Mouse (Mus musculus): ENCODE data around the gene Foxl1.

The Foxl1 gene

GRCm38 (mm10) chr8:121164017-121164469 lies 36.3 kb downstream of the Foxl1 start:
- DNase-seq (ENCODE audit: extremely low read depth, low read depth, low spot score) = no peak

DNA sequence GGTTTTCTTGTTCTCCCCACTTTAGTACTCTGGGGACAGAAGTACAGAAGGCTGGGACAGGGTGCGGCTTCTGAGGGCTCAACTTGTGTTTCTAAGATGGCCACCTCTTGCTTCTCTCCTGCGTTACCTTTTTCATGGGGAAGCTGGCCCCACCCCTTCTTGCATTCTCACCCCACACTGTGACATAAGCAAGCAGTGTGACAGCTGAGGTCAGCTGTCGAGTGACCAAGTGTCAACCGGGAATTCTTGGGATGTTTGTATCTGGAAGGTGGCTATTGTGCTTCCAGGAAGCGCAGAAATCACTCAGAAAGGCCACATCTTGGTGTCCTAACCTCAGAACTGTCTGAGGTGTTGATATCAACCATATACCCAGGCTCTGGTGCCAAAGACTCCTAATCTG lies 40.3 kb downstream of the Foxl1 start:
- no peak for DNase-seq (ENCODE audit: extremely low read depth, low read depth, low spot score)

GRCm38 (mm10) chr8:121170116-121170515 lies 42.4 kb downstream of the Foxl1 start:
- DNase-seq (ENCODE audit: extremely low read depth, low read depth, low spot score) = no peak

- DNase-seq (ENCODE audit: extremely low read depth, low read depth, low spot score) = no peak
Measured at GRCm38 (mm10) chr8:121170626-121171552, 43.1 kb downstream of the Foxl1 start.

DNA sequence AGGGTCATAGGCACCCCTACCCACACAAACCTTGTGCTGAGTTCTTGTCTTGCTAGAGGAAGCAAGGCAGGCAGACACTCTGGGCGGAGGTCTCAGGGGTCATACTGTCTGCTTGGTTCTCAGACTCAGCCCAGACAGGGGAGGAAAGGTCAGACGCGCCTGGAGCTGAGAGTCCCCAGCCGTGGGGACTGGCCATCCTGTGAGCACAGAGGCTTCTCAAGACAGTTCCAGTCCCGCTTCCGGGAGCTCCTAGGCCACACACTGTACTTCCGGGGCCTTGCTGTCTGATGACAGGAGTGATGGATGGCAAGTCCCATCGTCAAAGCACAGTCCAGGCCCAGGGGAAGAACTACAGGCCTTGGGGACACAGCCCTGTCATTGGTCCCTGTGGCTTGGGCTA lies 44.8 kb downstream of the Foxl1 start:
- no peak for DNase-seq (ENCODE audit: extremely low read depth, low read depth, low spot score)

DNA sequence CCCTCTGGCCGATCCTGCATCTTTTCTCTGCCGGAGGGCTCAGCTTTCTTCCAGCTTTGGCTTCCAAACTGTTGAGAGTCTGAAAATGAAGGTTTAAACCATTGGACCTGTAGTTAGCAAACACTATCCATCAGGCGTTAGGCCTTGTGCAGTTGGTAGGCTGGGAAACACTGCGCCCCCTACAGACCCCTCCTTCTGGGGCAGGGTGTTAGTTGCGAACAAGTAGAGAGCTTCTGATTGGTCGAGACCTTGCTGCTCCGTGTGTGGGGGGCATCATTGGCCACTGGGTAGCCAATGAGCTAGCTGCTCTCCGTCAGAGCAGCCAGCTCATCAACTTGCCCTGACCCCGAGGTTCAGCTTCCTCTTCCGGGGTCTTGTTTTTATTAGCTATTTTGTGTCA lies 46.4 kb downstream of the Foxl1 start:
- DNase-seq (ENCODE audit: extremely low read depth, low read depth, low spot score) = no peak

DNA sequence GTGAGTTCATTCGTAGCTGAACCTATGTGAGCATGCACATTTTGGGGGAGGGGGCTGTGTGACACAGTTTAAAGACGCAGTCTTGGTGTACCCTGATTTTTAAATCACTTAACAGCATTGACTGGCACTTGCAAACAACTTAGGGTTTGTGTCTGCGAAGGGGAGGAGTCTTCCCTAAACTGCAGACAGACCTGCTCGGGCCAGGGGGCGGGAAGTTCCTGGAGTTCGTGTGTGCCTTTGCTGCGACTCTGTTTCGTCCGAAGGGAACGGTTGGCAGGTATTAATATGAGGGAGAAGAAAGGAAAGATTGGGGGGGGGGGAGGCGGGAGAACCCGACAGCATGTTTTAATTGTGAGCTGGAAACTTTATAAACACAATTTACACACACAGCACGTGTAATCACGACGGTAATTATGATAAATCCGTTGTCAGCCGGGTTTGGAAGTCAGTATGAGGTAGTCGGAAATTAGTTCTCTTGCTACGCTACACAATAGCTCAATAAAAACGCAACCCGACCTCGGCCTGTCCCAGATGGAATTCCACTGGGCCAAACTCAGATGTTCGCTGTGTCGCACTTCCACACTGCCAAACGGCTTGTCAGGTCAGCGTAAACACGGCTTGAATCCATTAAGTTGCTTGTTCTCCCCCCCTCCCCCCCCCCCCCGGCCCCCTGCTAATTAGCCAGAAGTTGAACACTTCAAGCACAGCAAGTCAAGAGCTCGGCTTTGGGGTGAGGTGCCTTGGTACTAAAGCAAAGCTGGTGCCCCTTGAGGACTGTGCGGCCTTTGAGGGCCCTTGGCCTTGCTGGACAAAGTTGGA lies 47.2 kb downstream of the Foxl1 start:
- DNase-seq (ENCODE audit: extremely low read depth, low read depth, low spot score) = no peak

DNA sequence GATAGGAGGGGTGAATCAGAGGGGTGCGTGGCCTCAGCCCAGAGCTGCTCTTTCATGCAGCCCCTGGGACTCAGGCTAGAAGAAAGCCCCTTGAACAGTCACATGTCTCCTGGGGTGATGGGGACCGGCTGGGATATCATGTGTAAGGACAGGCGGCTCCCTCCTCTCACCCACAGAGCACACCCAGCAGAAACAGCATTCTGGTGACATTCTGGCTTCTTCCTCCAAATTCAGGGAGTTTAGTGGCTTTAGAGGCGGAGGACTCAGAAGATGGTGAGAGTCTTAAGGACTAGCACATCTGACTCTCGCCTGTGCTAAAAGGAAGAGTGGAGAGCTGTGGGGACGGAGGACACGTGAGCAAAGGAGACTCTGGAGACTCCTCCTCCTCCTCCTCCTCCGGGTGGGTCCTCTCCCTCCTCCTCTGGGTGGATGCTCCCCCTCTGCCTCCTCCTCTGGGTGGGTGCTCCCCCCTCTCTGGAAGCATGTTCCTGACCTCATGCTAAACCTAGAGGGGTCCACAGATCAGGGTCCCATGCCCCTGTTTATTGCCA lies 47.9 kb downstream of the Foxl1 start:
- no peak for DNase-seq (ENCODE audit: extremely low read depth, low read depth, low spot score)

DNA sequence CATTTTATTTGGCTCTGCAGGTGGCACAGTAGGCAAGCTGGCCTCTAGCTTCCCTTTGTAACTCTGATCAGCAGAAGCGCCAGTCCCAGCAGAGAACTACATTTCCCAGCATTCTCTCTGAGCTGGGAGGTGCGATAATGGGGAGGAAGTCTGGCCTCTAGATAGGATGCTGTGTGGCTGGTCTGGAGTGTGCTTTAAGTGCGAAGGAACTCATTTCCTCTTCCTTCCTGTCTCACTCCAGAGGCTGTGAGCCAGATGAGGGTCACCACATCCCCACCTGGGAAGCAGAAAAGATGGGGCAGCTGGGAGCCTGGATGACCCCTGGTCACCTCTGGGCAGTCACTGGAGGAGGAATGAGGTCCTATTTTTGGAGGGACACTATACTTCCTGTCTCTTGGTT lies 48.6 kb downstream of the Foxl1 start:
- no peak for DNase-seq (ENCODE audit: extremely low read depth, low read depth, low spot score)
